Mouse (Mus musculus) erythroblast, embryonic 14.5 days (primary cell): Measurements from ENCODE around the gene B230217C12Rik.

Experiments
- GATA1 ChIP-seq: IDR thresholded peaks from 2 replicates; pipeline ENCODE4 v1.6.1; 2012; ENCODE audit warnings: low read length, inconsistent platforms, mixed read lengths
- TAL1 ChIP-seq: IDR thresholded peaks from 3 replicates; pipeline ENCODE4 v1.6.1; 2012; ENCODE audit warnings: low read length, inconsistent platforms, mixed read lengths

- TF ChIP-seq GATA1 (no peak), TAL1 (no peak)
Observed at GRCm38 (mm10) chr11:97824168-97824567, 16.4 kb upstream of the B230217C12Rik start.
